Mouse (Mus musculus) spleen, adult 12 weeks (tissue): ENCODE results near the gene F3.
"Not testable (repeated sequence)": the region's sequence is repeated elsewhere in the genome, so short reads cannot be mapped to it uniquely, and the experiment has no call there.

Experiments used
- DNase-seq: peaks from one replicate; pipeline ENCODE4 v3.0.0; 2022; ENCODE audit warnings: low spot score

Gene F3

GRCm38 (mm10) chr3:121739489-121740213, 16.3 kb downstream of the F3 start:
- DNase-seq = no peak

- DNase-seq = not testable (repeated sequence)
Measured at GRCm38 (mm10) chr3:121741186-121741848, 18.0 kb downstream of the F3 start.

- DNase-seq = not testable (repeated sequence)
Measured at GRCm38 (mm10) chr3:121754319-121755090, 31.2 kb downstream of the F3 start.

GRCm38 (mm10) chr3:121755152-121755551, 31.8 kb downstream of the F3 start:
- no peak for DNase-seq

DNA sequence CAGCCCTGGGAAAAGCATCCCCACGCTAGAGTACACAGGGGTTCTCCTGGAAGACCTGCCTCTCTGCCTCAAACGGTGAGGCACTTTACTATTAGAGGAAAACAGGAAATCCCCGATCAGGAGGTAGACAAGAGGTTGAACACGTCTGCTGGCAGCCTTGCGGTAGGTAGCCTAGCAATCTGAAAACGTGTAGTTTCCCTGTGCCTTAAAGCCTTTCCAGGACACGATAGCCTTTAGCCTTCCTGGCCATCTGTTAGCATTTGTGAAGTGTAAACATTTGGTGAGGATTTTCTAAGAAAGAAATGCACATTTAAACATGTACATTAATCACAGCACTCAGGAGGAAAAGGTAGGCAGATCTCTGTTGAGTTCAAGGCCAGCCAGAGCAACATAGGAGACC, 35.0 kb downstream of the F3 start:
- no peak for DNase-seq

GRCm38 (mm10) chr3:121762056-121762852, 38.9 kb downstream of the F3 start:
- DNase-seq = no peak

- no peak for DNase-seq
Measured at GRCm38 (mm10) chr3:121766048-121766447, 42.7 kb downstream of the F3 start.

GRCm38 (mm10) chr3:121766818-121767217, 43.5 kb downstream of the F3 start:
- no peak for DNase-seq

GRCm38 (mm10) chr3:121768770-121769169, 45.4 kb downstream of the F3 start:
- DNase-seq = no peak

DNA sequence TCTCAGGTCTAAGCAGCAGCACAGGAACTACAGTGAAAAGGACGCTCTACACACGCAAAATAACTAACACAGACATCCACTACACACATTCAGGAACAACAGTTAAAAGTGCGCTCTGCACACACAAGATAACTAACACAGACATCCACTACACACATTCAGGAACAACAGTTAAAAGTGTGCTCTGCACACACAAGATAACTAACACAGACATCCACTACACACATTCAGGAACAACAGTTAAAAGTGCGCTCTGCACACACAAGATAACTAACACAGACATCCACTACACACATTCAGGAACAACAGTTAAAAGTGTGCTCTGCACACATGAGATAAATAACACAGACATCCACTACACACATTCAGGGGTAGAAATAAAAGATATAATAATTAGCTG, 50.0 kb downstream of the F3 start:
- DNase-seq = not testable (repeated sequence)

DNA sequence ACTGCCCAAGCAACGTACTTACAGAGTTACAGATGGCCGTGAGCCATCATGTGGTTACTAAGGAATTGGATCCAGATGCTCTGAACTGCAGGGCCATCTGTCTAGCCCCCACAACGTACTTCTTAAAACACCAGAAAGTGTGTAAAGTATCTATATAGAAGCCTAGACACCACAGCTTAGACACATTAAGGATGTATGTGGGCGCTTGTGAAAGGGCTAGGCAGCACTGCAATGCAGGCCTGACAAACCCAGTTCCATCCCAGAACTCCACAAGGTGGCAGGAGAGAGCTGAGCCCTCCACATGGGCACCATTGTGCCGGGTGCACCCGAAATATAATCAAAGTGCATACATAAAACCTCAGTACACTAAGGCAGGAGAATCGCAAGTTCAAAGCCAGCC, 54.6 kb downstream of the F3 start:
- no peak for DNase-seq

DNA sequence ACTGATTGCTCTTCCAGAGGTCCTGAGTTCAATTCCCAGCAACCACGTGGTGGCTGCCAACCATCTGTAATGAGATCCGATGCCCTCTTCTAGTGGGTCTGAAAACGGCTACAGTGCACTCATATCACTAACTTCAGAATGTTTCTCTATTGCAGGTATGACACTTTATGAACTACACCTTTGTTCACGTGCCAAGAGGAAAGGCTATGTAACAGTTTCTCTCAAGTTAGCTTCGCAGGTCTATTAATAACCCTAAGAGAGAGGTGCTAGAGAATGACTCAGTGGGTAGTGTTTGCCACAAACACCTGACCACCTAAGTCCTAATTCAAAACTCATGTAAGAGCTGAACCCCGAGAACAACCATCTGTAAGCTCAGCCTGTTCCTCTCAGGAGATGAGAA, 59.7 kb downstream of the F3 start:
- no peak for DNase-seq
